In genomic region chr9:108506901-108507300, GRCm38 (mm10) we compare ENCODE assay signal across 9 mouse cellular contexts. TPM values are rescaled to one million over a fixed set of nuclear protein-coding genes. Genes with fewer than 3 reads are reported as not detected.
DNase-seq lines count a peak whose midpoint lies in the region; ATAC-seq and TF ChIP-seq lines count a peak whose summit lies in the region.
"Had no signal": no experiment of that assay in that cellular context is flagged by ENCODE, and none has a peak within 500 bp of the region (broad histone marks: within the 10 kb centered on the region; RNA-seq: fewer than 3 reads in every experiment).

No protein-coding gene starts in this region.

- no peaks in the 10 kb centered on the region for H3K9me3 ChIP-seq in liver, embryonic 11.5 days (ENCODE audit: control insufficient read depth, low read length)
- H3K9me3 ChIP-seq in forebrain, embryonic 13.5 days (replicated peaks) = no peaks in the 10 kb centered on the region
- no peaks in the 10 kb centered on the region for H3K9me3 ChIP-seq in intestine, embryonic 15.5 days

- TF ChIP-seq POLR2A in myocyte (IDR thresholded peaks at IDR 0.05; ENCODE audit: insufficient read length, low read depth) = no peak

- H3K4me1 ChIP-seq in liver, embryonic 11.5 days (replicated peaks; ENCODE audit: control insufficient read depth, insufficient read depth, low read length) = peaks cover 11% of the 10 kb centered on the region
- peaks cover 15% of the 10 kb centered on the region for H3K4me1 ChIP-seq in forebrain, embryonic 13.5 days
- H3K4me1 ChIP-seq in intestine, embryonic 15.5 days (replicated peaks) = peaks cover 11% of the 10 kb centered on the region

- no peak overlapping the region for H3K27ac ChIP-seq in liver, embryonic 11.5 days (ENCODE audit: low read depth, low read length)
- no peak overlapping the region for H3K27ac ChIP-seq in forebrain, embryonic 13.5 days
- peak overlapping the region; percentile 89 for H3K27ac ChIP-seq in intestine, embryonic 15.5 days

- ATAC-seq in liver, embryonic 11.5 days (replicated peaks; ENCODE audit: low FRiP score) = no peak
- ATAC-seq in forebrain, embryonic 13.5 days = no peak
- no peak for ATAC-seq in intestine, embryonic 15.5 days

- H3K4me3 ChIP-seq in liver, embryonic 11.5 days (ENCODE audit: low read depth, low read length) = peak overlapping the region; percentile 84
- no peak overlapping the region; the same call in 1 of the 2 replicates for H3K4me3 ChIP-seq in forebrain, embryonic 13.5 days
- H3K4me3 ChIP-seq in intestine, embryonic 15.5 days (replicated peaks) = peak overlapping the region; percentile 72; the same call in 1 of the 2 replicates
- H3K4me3 ChIP-seq in myocyte = peak overlapping the region; percentile 72

- DNase-seq in liver, embryonic 11.5 days (ENCODE audit: low spot score) = no peak
- DNase-seq in liver = no peak
- no peak for DNase-seq in ovary, postnatal 10 days (ENCODE audit: low spot score)
- DNase-seq in right cerebral cortex, postnatal 4 days = no peak
- DNase-seq in layer of hippocampus, adult 9-10 months (ENCODE audit: low spot score) = no peak
- DNase-seq: cerebellum, adult 2 months had no signal

- no peak overlapping the region for H3ac ChIP-seq in myocyte (ENCODE audit: control insufficient read depth, insufficient read length)

- 87% methylated on average over 7 of the region's 7 CpGs for WGBS in liver, embryonic 11.5 days
- 90% methylated on average over 7 of the region's 7 CpGs for WGBS in forebrain, embryonic 13.5 days
- 85% methylated on average over 7 of the region's 7 CpGs for WGBS in intestine, embryonic 15.5 days

- H3K27me3 ChIP-seq in liver, embryonic 11.5 days (replicated peaks; ENCODE audit: control insufficient read depth, insufficient read depth, low read length) = no peaks in the 10 kb centered on the region
- H3K27me3 ChIP-seq in forebrain, embryonic 13.5 days = no peaks in the 10 kb centered on the region
- H3K27me3 ChIP-seq in intestine, embryonic 15.5 days (replicated peaks) = no peaks in the 10 kb centered on the region
- H3K27me3 ChIP-seq in myocyte (ENCODE audit: control insufficient read depth, insufficient read depth, insufficient read length) = no peaks in the 10 kb centered on the region

- H3K9ac ChIP-seq in liver, embryonic 11.5 days (ENCODE audit: low read depth, low read length) = 0 out of 2 replicates have a peak overlapping the region, but pooled peaks have one; percentile 9
- H3K9ac ChIP-seq in forebrain, embryonic 13.5 days = no peak overlapping the region
- H3K9ac ChIP-seq in intestine, embryonic 15.5 days = peak overlapping the region; percentile 39; the same call in 1 of the 2 replicates

- peak overlapping the region; percentile 96 for H3K4me2 ChIP-seq in liver, embryonic 11.5 days
- peak overlapping the region; percentile 89 for H3K4me2 ChIP-seq in forebrain, embryonic 13.5 days
- peak overlapping the region; percentile 79 for H3K4me2 ChIP-seq in intestine, embryonic 15.5 days (replicated peaks)
- H3K4me2 ChIP-seq in myocyte (ENCODE audit: low read depth) = peak overlapping the region; percentile 99

- peaks cover 11% of the 10 kb centered on the region for H3K79me2 ChIP-seq in myocyte (ENCODE audit: control insufficient read depth, insufficient read depth)

- peaks cover 23% of the 10 kb centered on the region for H3K36me3 ChIP-seq in liver, embryonic 11.5 days (ENCODE audit: control insufficient read depth, insufficient read depth, low read length)
- peaks cover 39% of the 10 kb centered on the region for H3K36me3 ChIP-seq in forebrain, embryonic 13.5 days (ENCODE audit: poor library complexity, severe bottlenecking)
- H3K36me3 ChIP-seq in intestine, embryonic 15.5 days = peaks cover 14% of the 10 kb centered on the region
- peaks cover 2% of the 10 kb centered on the region for H3K36me3 ChIP-seq in myocyte (ENCODE audit: control insufficient read depth, insufficient read depth)

TF ChIP-seq in myocyte, 11 proteins besides CTCF, POLR2A, EP300 and RAD21:
- TF ChIP-seq POLR2AphosphoS2 (IDR thresholded peaks at IDR 0.05; ENCODE audit: insufficient read length, low read depth) (no peak), REST (IDR thresholded peaks at IDR 0.05; ENCODE audit: insufficient read depth, insufficient read length) (no peak), SRF (IDR thresholded peaks at IDR 0.05; ENCODE audit: control insufficient read depth, insufficient read length, low read depth) (no peak), MAX (IDR thresholded peaks at IDR 0.05; ENCODE audit: low read depth) (no peak), CEBPB (IDR thresholded peaks at IDR 0.05; ENCODE audit: insufficient read depth, poor library complexity, severe bottlenecking) (no peak), USF1 (IDR thresholded peaks at IDR 0.05; ENCODE audit: low read depth) (no peak), MYOG (IDR thresholded peaks at IDR 0.05; ENCODE audit: control insufficient read depth in 1 of 3, insufficient read depth in 1 of 3, insufficient read length in 2 of 3, low read depth in 2 of 3) (no peak)

RNA-seq across cellular contexts. Expression of gene Qars, which starts 0.6 kb away (rescaled TPM):
- polyA plus RNA-seq in liver, embryonic 11.5 days (2014; fragmentation: Nextera tagmentation; extraction: Ambion mirVana) = 120 and 122 TPM in 2 replicates
- 80.4 and 91.2 TPM in 2 replicates for polyA plus RNA-seq in forebrain, embryonic 13.5 days (2015; fragmentation: Nextera tagmentation; extraction: Ambion mirVana)
- 105 and 106 TPM in 2 replicates for polyA plus RNA-seq in intestine, embryonic 15.5 days (2015; fragmentation: Nextera tagmentation; extraction: Ambion mirVana)
- polyA plus RNA-seq in myocyte (2012; fragmentation: generic; extraction: Trizol) = 168 TPM

RNA-seq across cellular contexts. Expression of gene Qrich1, which starts 9.7 kb away (rescaled TPM):
- polyA plus RNA-seq in liver, embryonic 11.5 days (2014; fragmentation: Nextera tagmentation; extraction: Ambion mirVana) = 106 and 116 TPM in 2 replicates
- 132 and 144 TPM in 2 replicates for polyA plus RNA-seq in forebrain, embryonic 13.5 days (2015; fragmentation: Nextera tagmentation; extraction: Ambion mirVana)
- 93.1 and 102 TPM in 2 replicates for polyA plus RNA-seq in intestine, embryonic 15.5 days (2015; fragmentation: Nextera tagmentation; extraction: Ambion mirVana)
- polyA plus RNA-seq in myocyte (2012; fragmentation: generic; extraction: Trizol) = 44.0 TPM

RNA-seq across cellular contexts. Expression of gene Usp19, which starts 16.5 kb away (rescaled TPM):
- polyA plus RNA-seq in liver, embryonic 11.5 days (2014; fragmentation: Nextera tagmentation; extraction: Ambion mirVana) = 57.5 and 66.8 TPM in 2 replicates
- 69.7 and 80.6 TPM in 2 replicates for polyA plus RNA-seq in forebrain, embryonic 13.5 days (2015; fragmentation: Nextera tagmentation; extraction: Ambion mirVana)
- polyA plus RNA-seq in intestine, embryonic 15.5 days (2015; fragmentation: Nextera tagmentation; extraction: Ambion mirVana) = 49.5 and 52.4 TPM in 2 replicates
- 86.6 TPM for polyA plus RNA-seq in myocyte (2012; fragmentation: generic; extraction: Trizol)

RNA-seq across cellular contexts. Expression of gene Lamb2, which starts 27.4 kb away (rescaled TPM):
- polyA plus RNA-seq in liver, embryonic 11.5 days (2014; fragmentation: Nextera tagmentation; extraction: Ambion mirVana) = 14.8 and 18.7 TPM in 2 replicates
- polyA plus RNA-seq in forebrain, embryonic 13.5 days (2015; fragmentation: Nextera tagmentation; extraction: Ambion mirVana) = 18.7 and 22.9 TPM in 2 replicates
- 29.5 and 35.0 TPM in 2 replicates for polyA plus RNA-seq in intestine, embryonic 15.5 days (2015; fragmentation: Nextera tagmentation; extraction: Ambion mirVana)
- polyA plus RNA-seq in myocyte (2012; fragmentation: generic; extraction: Trizol) = 61.6 TPM

RNA-seq across cellular contexts. Expression of gene Klhdc8b, which starts 45.5 kb away (rescaled TPM):
- polyA plus RNA-seq in liver, embryonic 11.5 days (2014; fragmentation: Nextera tagmentation; extraction: Ambion mirVana) = 24.2 and 26.8 TPM in 2 replicates
- 54.1 and 63.9 TPM in 2 replicates for polyA plus RNA-seq in forebrain, embryonic 13.5 days (2015; fragmentation: Nextera tagmentation; extraction: Ambion mirVana)
- polyA plus RNA-seq in intestine, embryonic 15.5 days (2015; fragmentation: Nextera tagmentation; extraction: Ambion mirVana) = 48.7 and 54.2 TPM in 2 replicates
- polyA plus RNA-seq in myocyte (2012; fragmentation: generic; extraction: Trizol) = 3.7 TPM
